Mouse (Mus musculus) stomach, postnatal 0 days (tissue): ENCODE results near the gene Ttc9c.

ENCODE experiments used
- CTCF ChIP-seq: IDR thresholded peaks from 2 replicates; pipeline ENCODE4 v1.5.1; 2016; ENCODE audit warnings: antibody characterized with exemption, low read depth, mild to moderate bottlenecking, moderate library complexity
- EP300 ChIP-seq: optimal IDR thresholded peaks from 2 replicates; pipeline ENCODE3; 2016; ENCODE audit warnings: antibody characterized with exemption

DNA sequence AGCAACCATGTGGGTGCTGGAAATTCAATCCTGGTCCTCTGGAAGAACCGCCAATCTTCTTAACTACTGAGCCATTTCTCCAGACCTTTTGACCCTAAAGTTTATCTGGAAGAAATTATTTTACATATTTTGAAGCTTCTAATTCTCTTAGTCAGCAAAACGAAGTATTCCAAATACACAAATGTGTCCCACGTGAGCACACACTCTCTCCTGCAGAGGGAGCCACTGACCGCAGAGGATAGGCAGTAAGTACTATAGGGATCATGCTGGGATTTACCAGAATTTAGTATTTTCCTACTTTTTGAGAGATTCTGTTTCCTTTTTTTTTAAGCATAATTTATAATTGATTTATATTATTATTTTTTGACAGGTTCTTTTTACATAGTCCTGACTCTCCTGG, 38.6 kb upstream of the Ttc9c start:
- TF ChIP-seq EP300 = no peak
- TF ChIP-seq CTCF = peak; percentile 84
